Mouse (Mus musculus) kidney, postnatal 36 days (tissue): Measurements from ENCODE around the gene Snx4.
"Not testable (repeated sequence)": the region's sequence is repeated elsewhere in the genome, so short reads cannot be mapped to it uniquely, and the experiment has no call there.

Experiments used
- DNase-seq, 2 experiments: peaks; one replicate each; pipeline ENCODE4 v3.0.0; 2021 to 2022; ENCODE audit warnings: mixed read lengths in 2 of 2

The Snx4 gene

DNA sequence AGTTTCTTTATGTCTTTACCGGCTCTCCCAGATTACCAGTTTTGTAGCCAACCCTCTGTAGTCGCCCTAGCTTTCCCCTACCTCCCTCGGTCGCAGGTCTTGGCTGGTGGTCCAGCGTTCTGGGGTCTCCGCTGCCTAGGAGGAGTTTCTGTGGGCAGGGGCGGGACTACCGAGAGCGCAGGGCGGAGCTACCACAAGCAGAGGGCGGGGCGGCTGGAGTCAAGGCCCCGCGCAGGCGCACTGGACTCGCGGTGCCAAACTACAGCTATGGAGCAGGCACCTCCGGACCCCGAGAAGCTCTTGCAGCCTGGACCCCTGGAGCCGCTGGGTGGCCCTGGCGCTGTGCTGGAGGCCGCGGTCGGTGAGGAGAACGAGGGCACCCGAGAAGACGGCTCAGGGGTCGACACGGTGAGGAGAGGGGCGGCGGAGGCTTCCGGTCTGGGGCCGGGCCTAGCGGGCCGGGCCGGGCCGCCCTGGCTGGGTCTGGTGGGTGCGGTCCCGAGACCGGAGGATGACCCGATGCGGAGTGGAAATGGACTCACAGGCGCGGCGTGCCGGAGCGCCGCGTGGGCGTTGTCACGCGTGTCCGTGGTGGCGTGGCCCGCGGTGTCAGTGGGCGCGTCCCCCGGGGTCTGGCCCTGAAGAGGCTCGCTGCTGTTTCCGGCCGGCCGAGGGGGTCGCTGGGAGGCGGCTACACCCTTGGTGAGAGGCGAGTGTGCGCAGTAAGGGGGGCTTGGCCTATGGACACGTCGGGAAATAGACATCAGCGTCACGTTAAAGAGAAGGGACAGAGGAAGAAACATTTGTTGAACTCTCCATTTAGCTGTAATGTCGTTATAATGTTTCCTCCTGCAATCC, at the start of gene Snx4:
Gene Snx4, plus strand, starts transcription at position 249 of the 858 bp plus-strand sequence.
- peak; percentile 93 to 98 for DNase-seq

DNA sequence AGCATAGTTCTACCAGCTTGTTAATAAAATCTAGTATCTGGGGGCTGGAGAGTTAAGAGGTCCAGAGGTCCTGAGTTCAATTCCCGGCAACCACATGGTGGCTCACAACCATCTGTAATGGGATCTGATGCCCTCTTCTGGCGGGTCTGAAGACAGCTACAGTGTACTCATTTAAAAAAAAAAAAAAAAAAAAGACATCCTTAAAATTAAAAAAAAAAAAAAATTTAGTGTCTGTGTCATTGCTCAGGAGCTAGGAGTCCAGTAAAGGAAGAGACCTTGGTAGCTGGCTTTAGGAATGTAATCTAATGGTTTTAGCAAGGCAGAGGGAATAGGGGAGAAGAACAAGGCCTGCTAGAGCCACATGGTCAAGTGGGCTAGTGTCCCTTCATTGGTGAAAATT, 40.4 kb upstream of the Snx4 start:
- no peak for DNase-seq

DNA sequence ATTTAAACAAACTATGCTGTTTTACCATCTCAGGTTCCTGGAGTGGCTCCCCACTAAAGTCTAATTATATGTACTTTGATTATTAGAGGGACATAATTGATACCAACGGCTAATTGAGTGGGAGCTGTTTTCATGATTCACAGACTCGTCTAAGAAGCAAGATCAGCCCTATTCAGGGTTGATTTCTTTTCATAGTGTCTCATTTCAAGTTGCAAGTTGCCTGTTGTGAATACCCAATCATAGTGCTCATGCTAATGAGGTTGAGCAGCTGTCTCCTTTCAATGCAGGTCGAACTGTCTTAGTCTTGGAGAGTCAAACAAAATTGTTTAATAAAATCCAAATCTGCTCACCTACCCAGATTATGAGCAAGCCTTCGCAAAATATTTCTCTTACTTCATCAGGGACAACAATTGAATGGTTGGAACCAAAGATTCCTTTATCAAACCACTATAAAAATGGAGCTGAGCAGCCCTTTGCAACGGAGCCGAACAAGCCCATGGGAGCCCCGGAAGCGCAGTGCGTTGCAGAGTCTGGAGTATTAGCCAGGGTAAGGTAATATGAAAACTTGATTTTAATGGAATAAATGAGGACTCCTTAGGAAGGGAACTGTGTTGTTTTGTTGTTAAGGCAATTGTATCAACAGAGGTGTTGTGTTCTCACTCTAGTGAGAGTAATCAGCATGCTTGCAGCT, 34.8 kb upstream of the Snx4 start:
- no peak for DNase-seq

DNA sequence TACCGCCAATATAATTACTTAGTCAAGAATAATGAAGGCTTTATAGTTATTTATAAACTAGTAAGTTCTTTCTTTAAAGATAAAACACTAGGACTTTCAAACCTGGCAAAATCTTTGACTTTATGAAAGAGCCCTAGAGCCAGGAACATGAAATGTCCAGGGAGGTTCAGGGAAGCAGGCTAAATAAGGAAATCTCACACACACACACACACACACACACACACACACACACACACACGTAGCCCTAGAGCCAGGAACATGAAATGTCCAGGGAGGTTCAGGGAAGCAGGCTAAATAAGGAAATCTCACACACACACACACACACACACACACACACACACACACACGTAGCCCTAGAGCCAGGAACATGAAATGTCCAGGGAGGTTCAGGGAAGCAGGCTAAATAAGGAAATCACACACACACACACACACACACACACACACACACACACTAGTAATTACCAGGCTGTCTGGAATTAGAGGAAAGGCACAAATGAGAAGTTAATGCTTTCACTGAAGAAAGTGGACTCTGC, 33.6 kb upstream of the Snx4 start:
- not testable (repeated sequence) for DNase-seq

DNA sequence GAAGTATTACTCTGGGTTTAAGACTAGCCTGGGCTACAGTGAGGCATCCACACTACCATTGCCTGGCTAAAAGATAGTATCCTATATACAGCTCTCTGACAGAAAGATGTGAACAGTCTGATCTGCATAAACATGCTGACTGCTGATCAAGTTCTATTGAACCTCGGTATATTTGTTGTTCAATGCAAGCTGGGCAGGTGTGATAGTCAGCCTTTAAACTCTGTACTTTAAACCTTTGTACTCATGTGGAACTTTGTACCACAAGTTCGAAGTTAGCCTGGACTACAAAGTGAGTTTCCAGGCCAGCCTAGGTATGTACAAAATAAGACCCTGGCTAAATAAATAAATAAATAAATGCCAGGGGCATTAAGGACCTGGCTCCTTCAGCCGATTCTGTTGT, 28.8 kb upstream of the Snx4 start:
- DNase-seq: no peak

DNA sequence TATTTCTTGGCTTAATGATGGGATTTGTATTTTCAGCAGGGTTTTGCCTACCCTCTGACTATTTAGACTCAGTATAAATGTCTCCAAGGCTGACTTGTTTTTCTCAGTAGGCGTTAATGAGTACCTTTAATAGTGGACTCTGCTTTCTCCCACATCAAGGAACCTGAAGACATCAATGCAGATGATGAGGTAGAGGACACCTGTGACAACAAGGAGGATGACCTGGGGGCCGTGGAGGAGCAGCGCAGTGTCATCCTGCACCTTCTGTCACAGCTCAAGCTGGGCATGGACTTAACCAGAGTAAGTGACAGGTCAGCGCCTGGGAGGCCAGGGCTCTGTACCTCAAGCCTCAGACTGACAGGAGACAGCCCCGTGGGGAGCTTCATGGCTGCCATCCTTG, 26.9 kb upstream of the Snx4 start:
- DNase-seq: peak; percentile 29 to 42

DNA sequence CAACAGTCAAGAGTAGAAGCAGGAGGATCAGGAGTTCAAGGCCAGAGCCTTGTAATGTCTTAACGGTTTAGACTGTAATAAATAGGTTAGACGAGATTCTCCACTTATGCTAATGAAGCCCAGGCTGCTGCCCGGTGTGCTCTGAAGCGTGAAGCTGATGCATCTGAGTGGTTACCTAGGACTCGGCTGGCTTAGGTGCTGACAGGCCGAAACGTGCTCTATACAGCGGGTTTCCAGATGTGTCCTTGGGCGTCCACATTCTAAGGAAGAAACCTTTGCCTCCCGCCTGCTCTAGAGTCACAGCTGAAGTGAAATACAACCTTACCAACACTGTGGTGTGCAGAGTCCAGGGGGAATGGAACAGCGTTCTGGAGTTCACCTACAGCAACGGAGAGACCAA, 17.1 kb upstream of the Snx4 start:
- DNase-seq: peak; percentile 29 to 48

DNA sequence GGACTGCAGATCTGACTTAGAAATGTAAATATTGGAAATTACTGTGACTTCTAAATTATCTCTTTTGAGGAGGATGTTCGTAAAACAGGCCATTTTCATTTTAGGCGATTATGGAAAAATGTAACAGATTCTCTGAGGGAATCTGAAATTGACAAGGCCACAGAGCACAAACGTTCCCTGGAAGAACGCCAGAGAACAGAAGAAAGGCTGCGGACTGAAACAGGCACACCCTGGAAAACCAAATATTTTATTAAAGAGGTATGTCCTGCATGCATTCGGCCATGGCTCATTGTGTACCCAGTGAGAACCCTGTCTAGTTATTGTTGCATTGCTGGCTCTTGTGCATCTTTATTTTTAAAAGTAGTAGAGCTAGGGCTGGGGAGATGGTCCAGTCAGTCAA, 15.1 kb upstream of the Snx4 start:
- DNase-seq: no peak

DNA sequence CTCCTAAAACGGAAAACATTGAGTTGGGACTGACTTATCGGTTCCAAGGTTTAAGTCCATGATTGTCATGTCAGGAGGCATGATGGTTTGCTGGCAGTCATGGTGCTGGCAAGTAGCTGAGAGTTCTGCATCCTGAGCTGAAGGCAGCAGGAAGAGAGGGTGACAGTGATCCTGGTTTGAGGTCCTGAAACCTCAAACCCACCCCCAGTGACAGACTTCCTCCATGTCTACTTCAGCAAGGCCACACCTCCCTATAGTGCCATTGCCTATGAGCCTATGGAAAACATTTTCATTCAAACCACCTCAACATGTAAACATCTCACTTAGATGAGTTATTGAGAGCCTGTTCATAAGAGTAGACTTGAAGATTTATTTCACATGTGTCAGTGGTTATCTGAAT, 11.9 kb upstream of the Snx4 start:
- no peak for DNase-seq

DNA sequence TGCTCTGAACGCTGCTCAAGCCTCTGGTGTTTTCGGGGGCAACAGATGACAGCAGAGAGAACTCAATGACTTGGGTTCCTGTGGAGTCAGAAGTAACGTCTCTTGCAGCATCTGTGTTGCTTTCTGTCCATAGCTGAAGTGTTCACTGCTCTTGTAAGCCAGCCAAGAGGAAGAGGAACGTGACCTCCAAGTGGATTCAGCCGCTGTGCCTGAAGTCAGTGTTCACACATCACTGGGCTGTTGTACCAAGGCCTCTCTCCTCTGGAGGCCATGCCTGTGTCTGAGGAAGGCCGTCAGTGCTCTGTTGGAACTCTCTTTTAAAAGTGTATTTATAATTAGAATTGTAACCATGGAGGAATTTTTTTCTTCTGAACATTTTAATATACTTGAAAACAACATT, 9.2 kb upstream of the Snx4 start:
- DNase-seq: peak; percentile 47 to 60

DNA sequence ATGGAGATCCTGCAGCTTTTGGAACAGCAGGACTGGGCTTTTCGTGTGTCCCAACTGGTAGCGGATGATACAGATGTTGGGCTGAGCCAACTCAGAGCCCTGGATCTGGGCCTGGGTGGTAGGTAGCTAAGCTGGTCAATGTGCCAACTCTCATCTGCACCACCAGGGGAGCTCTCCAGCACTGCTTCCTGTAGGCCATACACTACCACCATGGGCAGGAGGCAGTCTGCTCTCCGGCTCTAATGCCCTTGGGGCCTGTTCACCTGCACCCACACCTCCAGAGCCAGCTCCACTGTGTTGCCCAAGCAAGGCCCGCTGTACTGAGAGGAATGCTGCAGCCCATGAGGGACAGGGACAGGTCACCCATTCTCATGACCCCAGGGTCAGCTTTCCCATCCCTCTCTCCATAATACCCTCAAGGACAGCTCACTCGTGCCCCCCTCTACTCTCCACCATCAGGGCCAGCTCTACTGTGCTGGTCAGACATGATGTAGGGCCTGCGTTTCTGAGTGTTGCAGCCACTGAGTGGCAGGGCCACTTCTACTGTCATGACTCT, 7.0 kb upstream of the Snx4 start:
- DNase-seq: peak in 1 of 2 experiments; percentile 38

DNA sequence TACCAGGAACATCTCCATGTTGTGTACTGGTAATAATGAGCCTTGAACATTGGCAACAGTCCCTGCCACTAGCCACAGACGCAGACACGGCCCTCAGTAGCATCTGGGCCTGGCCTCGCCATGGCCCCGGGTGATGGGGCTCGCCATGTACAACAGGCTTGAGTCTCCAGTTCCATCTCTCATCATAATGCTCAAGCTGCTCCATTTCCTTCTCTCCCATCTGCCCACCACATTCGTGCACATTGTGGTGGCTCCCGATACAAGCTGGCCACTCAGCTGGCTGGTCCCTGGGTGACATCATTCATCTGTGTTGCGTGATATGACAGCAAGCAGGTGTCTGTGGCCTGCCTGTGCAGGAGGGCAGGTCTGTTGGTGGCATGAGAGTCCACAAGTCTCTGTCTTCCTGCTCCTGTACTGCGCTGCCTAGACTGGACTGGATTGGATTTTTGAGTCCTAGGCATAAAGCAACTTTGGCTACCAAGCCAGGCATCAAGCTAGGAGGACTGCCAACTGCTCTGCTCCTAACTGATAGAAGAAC, 6.2 kb upstream of the Snx4 start:
- DNase-seq: no peak

DNA sequence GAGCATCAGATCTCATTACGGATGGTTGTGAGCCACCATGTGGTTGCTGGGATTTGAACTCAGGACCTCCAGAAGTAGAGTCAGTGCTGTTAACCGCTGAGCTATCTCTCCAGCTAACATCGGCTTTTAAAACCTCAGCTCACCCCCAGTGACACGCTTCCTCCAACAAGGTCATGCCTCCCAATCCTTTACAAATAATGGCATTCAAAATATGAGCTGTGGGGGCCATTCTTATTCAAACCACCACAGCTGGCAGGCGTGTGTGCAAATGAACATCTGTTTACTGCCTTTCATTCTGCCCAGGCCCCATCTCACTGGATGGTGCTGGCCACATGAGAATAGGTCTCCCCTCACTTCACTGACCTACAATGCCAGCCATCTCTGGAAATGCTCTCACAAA, 4.7 kb upstream of the Snx4 start:
- DNase-seq: no peak

DNA sequence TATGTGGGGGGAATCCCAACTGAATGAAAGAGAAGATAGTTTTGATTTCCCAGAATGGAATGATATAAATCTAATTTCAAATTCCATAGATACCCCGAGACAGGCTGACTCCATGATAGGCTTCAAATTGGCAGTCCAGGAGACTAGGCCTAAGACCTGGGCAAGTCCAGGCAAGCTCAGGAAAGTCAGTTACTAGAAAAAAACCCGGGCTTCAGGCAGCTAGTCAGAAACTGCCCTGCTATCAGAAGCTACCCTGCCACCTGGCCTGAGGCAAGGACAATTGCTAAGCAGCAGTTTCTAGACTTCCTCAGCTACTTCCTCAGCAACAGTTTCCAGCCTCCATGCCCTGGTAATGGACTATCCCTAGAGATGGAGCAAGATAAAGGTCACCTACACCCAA, 4.2 kb upstream of the Snx4 start:
- no peak for DNase-seq

DNA sequence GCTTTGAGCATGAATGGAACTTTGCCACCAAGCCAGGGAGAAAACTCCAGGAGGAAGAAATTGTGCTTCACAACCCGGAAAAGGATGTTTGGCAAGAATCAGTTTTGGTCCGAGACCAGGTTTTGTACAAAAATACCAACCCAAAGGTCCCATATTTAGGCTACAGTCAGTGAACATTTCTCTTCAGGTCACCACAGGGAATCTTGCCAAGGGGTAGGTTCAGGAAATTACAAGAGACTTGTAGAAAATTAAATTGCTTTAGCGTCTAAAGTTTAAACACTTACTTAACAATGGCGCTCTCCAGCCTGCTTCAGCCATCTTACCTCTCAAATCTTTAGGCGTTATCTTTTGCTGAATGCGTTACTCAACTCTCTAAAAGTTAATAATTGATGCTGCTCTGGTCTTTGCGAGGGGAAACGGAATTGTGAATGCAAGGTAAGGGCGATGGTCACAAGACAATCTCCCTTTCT, 556 bp upstream of the Snx4 start:
- DNase-seq: peak; percentile 41 to 42

DNA sequence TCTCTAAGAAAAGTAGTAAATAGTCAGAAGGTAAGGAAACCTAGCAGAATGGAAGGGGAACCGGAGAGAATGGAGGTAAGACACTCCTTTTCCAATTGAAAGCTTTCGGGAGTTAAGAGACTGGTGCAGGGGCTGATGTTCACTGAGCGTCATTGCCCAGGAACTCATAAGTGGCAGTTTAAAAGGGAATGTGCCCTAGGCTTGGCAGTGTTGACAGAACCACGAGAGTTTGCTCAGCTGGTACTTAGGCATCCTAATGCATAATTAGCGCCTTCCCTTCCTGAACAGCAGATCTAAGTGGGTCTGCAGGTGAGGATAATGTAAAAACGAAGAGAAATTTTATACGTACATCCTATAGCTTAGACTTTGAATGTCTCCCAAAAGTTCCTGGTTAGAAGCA, 4.4 kb downstream of the Snx4 start:
- DNase-seq: no peak

DNA sequence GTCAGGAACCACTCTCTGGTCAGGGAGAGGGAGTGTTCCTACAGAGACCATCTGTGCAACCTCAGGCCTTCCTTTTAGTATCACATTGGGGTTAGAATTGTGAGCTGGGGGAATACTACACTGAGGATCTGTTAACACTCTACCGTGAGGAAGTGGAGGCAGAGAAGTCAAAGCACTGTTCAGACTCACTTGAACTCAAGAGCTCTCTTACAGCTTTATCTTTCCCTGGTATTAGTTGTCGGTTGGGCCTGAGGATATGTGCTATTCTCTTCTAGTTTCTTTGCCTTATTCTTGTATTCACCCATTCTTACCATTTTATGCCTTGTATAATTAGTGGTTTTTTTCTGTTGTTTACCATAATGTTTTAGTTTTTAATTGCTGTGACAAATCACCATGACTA, 7.3 kb downstream of the Snx4 start:
- no peak for DNase-seq

DNA sequence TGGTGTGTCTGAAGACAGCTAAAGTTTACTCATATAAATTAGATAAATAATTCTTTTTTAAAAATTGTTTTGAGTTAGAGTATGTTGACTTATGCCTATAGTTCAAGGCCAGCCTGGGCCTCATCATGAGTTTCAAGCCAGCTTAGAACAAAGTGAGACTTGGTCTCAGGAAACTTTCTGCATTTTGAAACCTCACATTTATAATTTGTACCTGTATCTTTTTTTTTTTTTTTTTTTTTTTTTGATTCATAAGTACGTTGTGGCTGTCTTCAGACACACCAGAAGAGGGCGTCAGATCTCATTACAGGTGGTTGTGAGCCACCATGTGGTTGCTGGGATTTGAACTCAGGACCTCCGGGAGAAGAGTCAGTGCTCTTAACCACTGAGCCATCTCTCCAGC, 8.6 kb downstream of the Snx4 start:
- DNase-seq: no peak

DNA sequence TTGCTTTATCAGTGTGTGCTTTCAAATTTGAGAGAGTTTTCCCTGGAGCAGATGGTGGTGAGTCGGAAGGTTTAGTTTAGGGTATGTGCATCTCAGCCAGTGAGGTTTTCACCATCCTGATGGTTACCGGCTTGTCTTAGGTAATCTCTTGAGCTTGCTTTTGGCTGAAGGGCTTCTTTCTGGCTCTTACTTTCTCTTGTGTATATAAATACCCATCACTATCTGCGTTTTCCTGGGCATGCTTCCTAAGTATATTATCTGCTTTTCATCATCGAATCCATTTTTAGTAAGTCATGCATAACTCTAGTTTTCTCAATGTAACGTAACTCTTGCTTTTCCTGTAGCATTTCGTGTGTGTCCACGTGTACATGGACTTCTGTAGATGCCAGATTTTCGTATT, 9.6 kb downstream of the Snx4 start:
- DNase-seq: no peak

DNA sequence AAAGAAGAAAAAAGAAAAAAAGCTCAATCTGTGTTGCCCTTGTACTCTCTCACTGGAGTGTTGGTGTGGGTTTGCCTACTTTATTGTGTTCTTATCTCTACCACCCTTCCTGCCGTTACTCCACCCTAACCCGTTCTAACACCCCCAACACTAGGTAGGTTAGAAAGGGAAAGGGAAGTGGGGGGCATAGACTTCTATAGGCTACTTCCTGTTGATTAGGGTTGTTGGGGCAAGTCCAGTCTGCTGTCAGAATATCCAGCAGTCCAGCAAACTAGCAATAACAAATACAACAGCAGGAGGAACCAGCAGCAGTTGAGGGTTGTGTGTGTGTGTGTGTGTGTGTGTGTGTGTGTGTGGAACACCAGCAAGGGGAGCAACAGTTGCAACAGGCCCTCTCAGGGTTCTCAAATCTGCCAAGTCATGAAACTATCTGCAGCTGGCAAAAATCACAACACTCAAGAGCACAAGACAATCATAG, 10.4 kb downstream of the Snx4 start:
- no peak for DNase-seq

DNA sequence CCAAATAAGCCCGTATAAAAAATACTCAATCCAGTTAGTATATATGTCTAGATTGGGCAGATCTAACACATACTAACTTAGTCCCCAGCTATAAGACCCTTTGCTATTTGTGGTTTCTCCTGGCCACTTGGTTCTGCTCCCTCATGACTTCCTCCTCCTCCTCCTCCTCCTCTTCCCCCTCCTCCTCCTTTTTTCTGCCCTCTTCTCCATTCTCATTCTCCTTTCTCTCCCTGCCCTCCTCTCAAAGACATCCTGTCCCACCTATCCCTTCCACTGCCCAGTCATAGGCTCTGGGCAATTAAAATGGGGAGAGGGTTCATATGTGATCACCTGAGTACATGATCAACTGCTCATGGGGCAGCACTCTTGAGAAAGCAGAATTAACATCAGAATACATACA, 10.9 kb downstream of the Snx4 start:
- no peak for DNase-seq

DNA sequence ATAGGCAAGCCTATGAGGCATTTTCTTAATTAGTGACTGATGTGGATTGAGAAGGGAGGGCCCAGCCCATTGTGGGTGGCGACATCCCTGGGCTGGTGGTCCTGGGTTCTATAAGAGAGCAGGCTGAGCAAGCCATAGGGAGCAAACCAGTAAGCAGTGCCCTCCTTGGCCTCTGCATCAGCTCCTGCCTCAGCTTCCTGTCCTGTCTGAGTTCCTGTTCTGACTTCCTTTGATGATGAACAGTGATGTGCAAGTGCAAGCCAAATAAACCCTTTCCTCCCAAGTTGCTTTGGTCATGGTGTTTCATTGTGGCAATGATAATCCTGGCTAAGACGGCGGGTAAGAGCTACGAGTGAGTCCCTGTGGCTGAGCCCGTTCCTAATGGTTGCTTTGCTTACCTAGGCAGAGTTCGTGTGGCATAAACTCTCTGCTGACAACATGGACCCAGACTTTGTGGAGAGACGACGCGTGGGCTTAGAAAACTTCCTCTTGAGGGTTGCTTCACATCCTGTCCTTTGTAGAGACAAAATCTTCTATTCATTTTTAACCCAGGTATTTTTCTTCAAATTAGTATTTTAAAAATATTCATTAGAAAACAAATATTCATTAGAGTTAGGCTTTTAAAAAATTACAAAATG, 16.5 kb downstream of the Snx4 start:
- no peak for DNase-seq

DNA sequence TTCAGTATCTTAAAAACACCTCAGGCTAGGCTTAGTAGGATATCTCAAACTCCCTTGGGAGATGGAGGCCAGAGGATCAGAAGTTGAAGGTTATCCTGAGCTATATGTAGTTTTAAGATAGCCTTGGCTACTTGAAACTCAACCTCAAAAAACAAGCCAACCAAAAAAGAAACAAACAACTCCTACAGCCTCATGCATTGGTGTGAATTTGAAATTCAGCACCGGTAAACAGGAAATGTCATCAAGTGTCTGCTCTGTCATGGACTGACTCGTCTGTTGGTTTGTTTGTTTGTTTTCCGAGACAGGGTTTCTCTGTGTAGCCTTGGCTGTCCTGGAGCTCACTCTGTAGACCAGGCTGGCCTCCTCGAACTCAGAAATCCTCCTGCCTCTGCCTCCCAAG, 20.6 kb downstream of the Snx4 start:
- DNase-seq: no peak
